Mouse (Mus musculus) erythroblast, embryonic 14.5 days (primary cell): ENCODE data around the gene Cfap61. TPM values are rescaled to one million over a fixed set of nuclear protein-coding genes. Genes with fewer than 3 reads are reported as not detected.

Experiments
- H3K27me3 ChIP-seq: 2 replicates; pipeline ENCODE4 v1.6.1; 2012; ENCODE audit warnings: inconsistent platforms; ENCODE audit not compliant: control insufficient read depth
- H3K36me3 ChIP-seq: 2 replicates; pipeline ENCODE4 v1.6.1; 2012; ENCODE audit warnings: mild to moderate bottlenecking, inconsistent platforms; ENCODE audit not compliant: control insufficient read depth
- H3K4me1 ChIP-seq: 2 replicates; pipeline ENCODE4 v1.6.1; 2012; ENCODE audit warnings: inconsistent platforms; ENCODE audit not compliant: control insufficient read depth
- H3K4me3 ChIP-seq: replicated peaks from 2 replicates; pipeline ENCODE3; 2012; ENCODE audit warnings: moderate library complexity, mild to moderate bottlenecking, inconsistent platforms
- H3K9me3 ChIP-seq: 2 replicates; pipeline ENCODE4 v1.6.1; 2012; ENCODE audit warnings: low read length, inconsistent platforms, mixed read lengths; ENCODE audit not compliant: control insufficient read depth
- GATA1 ChIP-seq: IDR thresholded peaks from 2 replicates; pipeline ENCODE4 v1.6.1; 2012; ENCODE audit warnings: low read length, inconsistent platforms, mixed read lengths
- TAL1 ChIP-seq: IDR thresholded peaks from 3 replicates; pipeline ENCODE4 v1.6.1; 2012; ENCODE audit warnings: low read length, inconsistent platforms, mixed read lengths
- polyA plus RNA-seq: library from polyadenylated mRNA; stranded (reverse); fragments of >175 nt; gene quantifications from 2 replicates; pipeline ENCODE4 v1.2.3, GENCODE M21; 2012

The Cfap61 gene
- polyA plus RNA-seq, 1 experiment = not detected

DNA sequence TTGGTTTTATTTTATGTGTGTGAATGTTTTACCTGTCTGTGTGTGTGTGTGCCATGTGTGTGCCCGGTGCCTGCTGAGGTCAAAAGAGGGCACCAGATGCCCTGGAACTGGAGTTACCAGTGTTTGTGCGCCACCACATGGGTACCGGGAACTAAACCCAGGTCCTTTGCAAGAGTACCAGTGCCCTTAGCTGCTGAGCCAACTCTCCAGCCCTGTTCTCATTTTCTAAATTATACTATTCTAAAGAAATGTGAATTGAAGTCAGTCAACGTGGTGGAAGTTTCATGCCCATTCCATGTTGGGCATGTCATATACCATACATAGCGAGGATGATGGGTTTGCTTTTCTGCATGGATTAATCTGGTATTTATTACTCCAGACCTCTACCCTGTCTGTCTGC, 162.9 kb downstream of the Cfap61 start:
- TF ChIP-seq GATA1 = no peak
- Histone ChIP-seq H3K27me3 (peaks cover 2% of the 10 kb centered on the region; the same call in 1 of the 2 replicates), H3K36me3 (no peaks in the 10 kb centered on the region), H3K4me1 (peaks cover 3% of the 10 kb centered on the region; the same call in 1 of the 2 replicates), H3K9me3 (no peaks in the 10 kb centered on the region), H3K4me3 (peak overlapping the region; percentile 49)

DNA sequence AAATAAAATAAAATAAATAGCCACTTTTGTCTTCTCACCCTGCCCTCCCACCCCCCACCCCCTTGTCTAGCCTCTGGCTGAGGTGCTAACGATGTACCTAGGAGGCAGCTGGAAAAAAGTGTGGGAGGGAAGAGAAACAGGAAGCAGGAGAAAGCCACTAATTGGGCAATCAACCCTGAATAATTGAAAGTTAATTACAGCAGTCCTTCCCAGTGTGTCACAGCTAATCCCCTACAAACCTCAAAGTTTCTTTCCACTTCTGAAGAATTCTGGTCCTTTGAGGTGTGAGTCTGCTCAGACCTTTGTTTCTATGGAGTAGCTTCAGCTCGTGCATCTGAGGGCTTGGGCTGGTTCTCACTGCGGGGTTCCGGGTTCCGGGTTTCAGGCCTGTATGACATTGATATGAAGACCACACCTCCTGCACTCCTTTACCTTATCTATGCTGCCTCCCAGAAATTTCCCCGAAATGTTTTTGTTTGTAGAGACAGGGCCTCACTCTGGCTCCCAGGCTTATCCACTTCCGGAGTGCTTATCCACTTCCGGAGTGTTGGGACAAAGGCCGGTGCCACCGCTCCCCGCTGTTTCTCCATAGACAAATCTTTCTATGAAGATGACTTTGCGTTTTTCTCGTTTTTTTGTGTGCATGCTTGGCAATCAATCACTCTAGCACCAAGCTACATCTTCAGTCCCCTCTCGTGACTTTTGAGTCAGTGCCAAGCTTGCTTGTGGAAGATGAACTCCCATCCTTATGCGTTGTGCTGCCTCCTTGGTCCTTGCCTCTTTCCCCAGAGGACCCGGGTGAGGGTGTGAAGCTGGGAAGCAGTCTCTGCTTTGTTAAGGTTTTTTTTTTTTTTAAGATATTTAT, 164.5 kb downstream of the Cfap61 start:
- Histone ChIP-seq H3K4me3 (peak overlapping the region; percentile 49), H3K4me1 (peaks cover 3% of the 10 kb centered on the region; the same call in 1 of the 2 replicates), H3K36me3 (no peaks in the 10 kb centered on the region), H3K9me3 (no peaks in the 10 kb centered on the region), H3K27me3 (peaks cover 2% of the 10 kb centered on the region; the same call in 1 of the 2 replicates)
- TF ChIP-seq TAL1 (no peak), GATA1 (no peak)

DNA sequence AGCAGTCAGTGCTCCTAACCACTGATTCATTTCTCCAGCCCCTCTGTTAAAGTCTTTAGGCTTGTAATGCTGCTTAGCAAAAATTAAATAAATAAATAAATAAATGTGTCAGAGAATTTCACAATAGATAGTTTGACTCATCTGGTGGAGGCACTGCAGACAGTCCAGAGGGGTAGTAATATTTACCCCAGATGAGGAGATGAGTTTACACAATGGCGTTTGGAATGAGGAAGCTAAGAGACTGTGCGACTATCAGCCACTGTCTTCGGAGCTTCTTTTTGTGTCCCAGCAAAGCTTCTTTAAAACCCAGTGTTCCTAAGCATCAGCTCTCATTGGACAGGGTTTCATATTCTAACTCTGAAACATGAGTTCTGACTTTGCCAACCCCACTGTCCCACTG, 165.3 kb downstream of the Cfap61 start:
- no peaks in the 10 kb centered on the region for H3K9me3 ChIP-seq
- H3K36me3 ChIP-seq = no peaks in the 10 kb centered on the region
- TF ChIP-seq TAL1 (no peak), GATA1 (no peak)
- no peak overlapping the region for H3K4me3 ChIP-seq
- peaks cover 2% of the 10 kb centered on the region; the same call in 1 of the 2 replicates for H3K27me3 ChIP-seq
- peaks cover 3% of the 10 kb centered on the region; the same call in 1 of the 2 replicates for H3K4me1 ChIP-seq

DNA sequence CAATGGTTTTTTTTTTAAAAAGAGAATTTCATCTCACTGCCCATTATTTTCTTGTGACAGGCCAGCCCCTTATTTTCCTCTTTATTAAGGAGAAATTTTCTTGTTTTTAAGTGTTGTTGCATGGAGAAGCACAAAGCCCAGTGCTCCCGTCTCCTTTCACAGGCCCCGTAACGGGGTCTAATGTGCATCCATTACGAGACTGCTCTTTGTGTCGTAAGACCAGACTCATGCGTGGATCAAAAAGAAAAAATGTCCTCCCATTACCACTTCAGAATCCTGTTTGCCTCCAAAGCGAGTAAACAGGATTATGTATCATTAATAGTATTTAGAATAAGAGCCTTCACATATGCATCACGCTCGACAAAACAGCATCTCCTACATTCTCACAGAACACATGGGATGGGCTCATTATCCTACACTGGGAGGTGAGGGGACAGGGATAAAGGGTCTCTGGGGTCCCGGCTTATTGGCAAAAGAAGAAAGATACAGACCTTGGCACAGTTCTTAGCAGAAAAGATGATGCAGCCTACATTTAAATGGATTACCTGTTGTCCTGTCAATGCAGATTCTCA, 166.0 kb downstream of the Cfap61 start:
- Histone ChIP-seq H3K36me3 (no peaks in the 10 kb centered on the region), H3K4me3 (no peak overlapping the region), H3K4me1 (peaks cover 3% of the 10 kb centered on the region; the same call in 1 of the 2 replicates), H3K9me3 (no peaks in the 10 kb centered on the region), H3K27me3 (peaks cover 2% of the 10 kb centered on the region; the same call in 1 of the 2 replicates)
- TF ChIP-seq TAL1 (no peak), GATA1 (no peak)

DNA sequence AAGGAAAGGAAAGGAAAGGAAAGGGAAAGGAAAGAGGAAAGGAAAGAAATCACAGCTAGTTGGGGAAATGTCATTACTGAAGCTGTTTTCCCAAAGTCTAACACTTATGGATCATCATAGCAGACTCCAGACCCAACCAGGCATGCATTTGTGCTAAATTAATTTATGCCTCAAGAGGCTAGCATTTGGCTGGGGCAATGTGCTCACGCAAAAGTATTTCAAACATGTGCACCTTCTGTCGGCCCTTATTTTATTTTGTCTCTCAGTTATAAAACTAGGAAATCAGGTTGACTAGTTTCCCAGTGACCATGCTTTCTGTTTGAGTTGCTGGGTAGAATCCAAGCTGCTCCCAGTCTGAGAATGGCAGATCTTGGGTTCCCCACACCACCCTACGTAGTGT, 168.0 kb downstream of the Cfap61 start:
- Histone ChIP-seq H3K4me1 (peaks cover 3% of the 10 kb centered on the region; the same call in 1 of the 2 replicates), H3K27me3 (peaks cover 2% of the 10 kb centered on the region; the same call in 1 of the 2 replicates), H3K36me3 (no peaks in the 10 kb centered on the region), H3K4me3 (no peak overlapping the region), H3K9me3 (no peaks in the 10 kb centered on the region)
- TF ChIP-seq GATA1 (no peak), TAL1 (no peak)

DNA sequence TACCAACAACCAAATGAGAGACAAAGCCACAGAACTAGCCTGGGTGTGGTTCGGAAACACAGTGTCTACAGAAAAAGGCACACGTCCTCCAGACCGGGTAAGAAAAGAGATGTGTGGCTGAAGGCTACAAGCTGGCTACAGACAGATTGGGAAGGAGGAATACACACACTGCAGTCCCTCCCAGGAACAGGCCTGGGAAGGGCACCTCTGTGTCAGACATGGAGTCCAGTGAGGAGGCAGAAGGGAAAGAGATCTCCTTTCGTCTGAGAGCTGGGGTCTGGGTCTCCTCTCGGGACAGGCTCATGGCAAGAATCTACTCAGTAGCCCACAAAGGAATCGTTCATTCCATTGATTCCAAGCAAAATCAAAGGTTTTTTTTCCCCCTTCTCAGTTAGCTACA, 170.8 kb downstream of the Cfap61 start:
- TF ChIP-seq GATA1 (no peak), TAL1 (no peak)

DNA sequence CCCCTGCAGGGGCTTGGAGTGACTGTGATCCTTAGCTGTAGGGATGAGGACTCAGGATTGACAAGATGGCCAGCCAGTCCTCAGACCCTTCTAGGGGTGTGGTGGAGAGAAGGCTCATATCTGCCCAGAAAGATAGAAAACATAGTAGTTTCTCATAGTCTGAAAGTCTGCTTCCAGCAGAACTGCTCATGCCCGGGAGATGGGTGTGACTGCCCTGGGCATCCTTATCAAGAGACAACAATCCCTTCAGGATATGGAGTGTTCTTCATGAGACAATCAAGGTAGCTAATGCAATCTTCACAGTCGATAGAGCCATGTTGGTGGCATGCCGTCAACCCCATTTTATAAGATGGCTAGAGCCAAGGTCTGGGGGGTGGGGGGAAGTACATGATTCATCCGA, 173.4 kb downstream of the Cfap61 start:
- no peaks in the 10 kb centered on the region for H3K27me3 ChIP-seq
- no peaks in the 10 kb centered on the region for H3K4me1 ChIP-seq
- H3K9me3 ChIP-seq = no peaks in the 10 kb centered on the region
- no peaks in the 10 kb centered on the region for H3K36me3 ChIP-seq
- no peak for TF ChIP-seq TAL1
- no peak for TF ChIP-seq GATA1
- no peak overlapping the region for H3K4me3 ChIP-seq

More for the DNA sequence above, 170.8 kb downstream of the Cfap61 start:
- Histone ChIP-seq H3K27me3 (peaks cover 2% of the 10 kb centered on the region; the same call in 1 of the 2 replicates), H3K4me3 (no peak overlapping the region), H3K4me1 (no peaks in the 10 kb centered on the region), H3K9me3 (no peaks in the 10 kb centered on the region), H3K36me3 (no peaks in the 10 kb centered on the region)

DNA sequence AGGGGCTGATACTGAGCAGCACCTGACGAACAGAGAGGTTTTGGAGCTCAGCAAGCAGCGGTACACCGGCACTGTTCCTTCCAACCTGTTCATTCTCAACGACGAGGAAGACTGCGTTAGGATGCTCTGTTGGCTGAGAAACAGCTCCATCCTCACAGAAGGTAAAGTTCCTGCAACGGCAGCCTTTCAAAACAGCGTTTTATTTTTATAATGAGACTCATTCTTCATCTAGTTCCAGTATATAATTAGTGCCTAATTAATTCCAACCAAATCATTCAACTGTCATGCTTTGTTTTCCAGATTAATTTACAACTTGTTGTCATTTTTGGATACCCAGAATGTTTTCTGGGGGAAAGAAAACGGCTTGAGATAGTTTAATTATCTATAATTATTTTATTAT, 175.3 kb downstream of the Cfap61 start:
- no peaks in the 10 kb centered on the region for H3K9me3 ChIP-seq
- no peaks in the 10 kb centered on the region for H3K27me3 ChIP-seq
- H3K4me1 ChIP-seq = no peaks in the 10 kb centered on the region
- no peaks in the 10 kb centered on the region for H3K36me3 ChIP-seq
- TF ChIP-seq TAL1 (no peak), GATA1 (no peak)
- no peak overlapping the region for H3K4me3 ChIP-seq

DNA sequence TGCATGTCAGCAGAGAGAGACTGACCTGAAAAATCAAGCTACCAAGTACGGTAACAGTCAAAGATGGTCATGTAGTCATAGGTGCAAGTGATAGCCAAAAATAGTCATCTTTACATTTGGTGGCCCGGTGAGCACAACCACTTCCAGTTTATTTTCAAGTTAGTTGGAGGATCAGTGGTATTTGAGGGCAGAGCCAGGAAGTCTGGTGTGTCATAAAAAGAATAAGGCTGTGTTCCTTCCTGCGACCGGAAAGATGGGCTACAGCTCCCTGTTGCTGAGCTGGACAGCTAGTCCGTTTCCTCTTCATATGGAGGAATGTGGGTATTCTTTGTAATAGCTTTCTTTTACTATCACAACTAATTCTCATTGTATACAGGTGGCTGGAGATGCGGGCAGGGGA, 181.7 kb downstream of the Cfap61 start:
- H3K27me3 ChIP-seq = no peaks in the 10 kb centered on the region
- no peak for TF ChIP-seq TAL1
- no peak for TF ChIP-seq GATA1

More for the DNA sequence above, 181.7 kb downstream of the Cfap61 start:
- H3K36me3 ChIP-seq = no peaks in the 10 kb centered on the region
- H3K4me1 ChIP-seq = no peaks in the 10 kb centered on the region
- no peak overlapping the region for H3K4me3 ChIP-seq
- no peaks in the 10 kb centered on the region for H3K9me3 ChIP-seq
